Mouse (Mus musculus) kidney, adult 11 months (tissue): ENCODE data around the gene Shc2.

Experiments
- DNase-seq: peaks from one replicate; pipeline ENCODE4 v3.0.0; 2022

Gene Shc2

GRCm38 (mm10) chr10:79578276-79578675, 59.4 kb downstream of the Shc2 start:
- DNase-seq, result no peak

- no peak for DNase-seq
Measured at GRCm38 (mm10) chr10:79577376-79577775, 60.3 kb downstream of the Shc2 start.

GRCm38 (mm10) chr10:79575754-79576153, 62.0 kb downstream of the Shc2 start:
- DNase-seq, result no peak

GRCm38 (mm10) chr10:79574796-79575195, 62.9 kb downstream of the Shc2 start:
- no peak for DNase-seq

- no peak for DNase-seq
Measured at GRCm38 (mm10) chr10:79574350-79574749, 63.4 kb downstream of the Shc2 start.

- no peak for DNase-seq
Measured at GRCm38 (mm10) chr10:79573611-79574010, 64.1 kb downstream of the Shc2 start.

GRCm38 (mm10) chr10:79571314-79571713, 66.4 kb downstream of the Shc2 start:
- DNase-seq, result no peak

GRCm38 (mm10) chr10:79569921-79570320, 67.8 kb downstream of the Shc2 start:
- no peak for DNase-seq
